ENCODE assay signal across 8 mouse cellular contexts in the genomic region with DNA sequence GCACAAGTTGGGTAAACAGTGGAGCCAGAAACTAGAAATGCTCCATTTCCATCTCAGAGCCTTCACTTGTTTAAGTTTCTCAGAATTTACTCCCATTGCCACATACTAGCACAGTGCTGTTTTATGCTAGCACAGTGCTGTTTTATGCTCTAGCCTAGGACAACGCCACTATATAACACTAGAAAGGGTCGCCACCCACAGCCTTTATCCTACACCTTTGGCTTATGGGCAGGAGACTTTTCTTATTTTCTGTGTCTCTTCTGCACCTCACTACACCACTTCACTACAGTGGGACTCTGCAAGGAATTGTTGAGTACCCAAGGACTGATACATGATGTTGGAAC. TPM values are rescaled to one million over a fixed set of nuclear protein-coding genes. Genes with fewer than 3 reads are reported as not detected.
DNase-seq lines count a peak whose midpoint lies in the region; ATAC-seq and TF ChIP-seq lines count a peak whose summit lies in the region.

No protein-coding gene starts in this region.

- peak overlapping the region; percentile 54; the same call in 1 of the 2 replicates for H3K4me2 ChIP-seq in forebrain, embryonic 14.5 days (ENCODE audit: low read length)
- H3K4me2 ChIP-seq in liver, embryonic 16.5 days (ENCODE audit: low read depth, low read length) = peak overlapping the region; percentile 77

- H3K4me1 ChIP-seq in heart, adult 2 months (ENCODE audit: control insufficient read depth, insufficient read depth, low read length) = no peaks in the 10 kb centered on the region; the same call in 1 of the 2 replicates
- peaks cover 52% of the 10 kb centered on the region for H3K4me1 ChIP-seq in E14TG2a.4 (replicated peaks; ENCODE audit: low read depth, low read length)
- no peaks in the 10 kb centered on the region for H3K4me1 ChIP-seq in forebrain, embryonic 14.5 days (ENCODE audit: control insufficient read depth, insufficient read depth, low read length)
- H3K4me1 ChIP-seq in liver, embryonic 16.5 days (ENCODE audit: control insufficient read depth, low read depth, low read length) = peaks cover 23% of the 10 kb centered on the region

- TF ChIP-seq POLR2A in heart, adult 2 months (IDR thresholded peaks at IDR 0.05; ENCODE audit: insufficient read depth, low read depth, low read length) = no peak

- TF ChIP-seq CTCF in heart, adult 2 months (IDR thresholded peaks at IDR 0.05) = no peak
- TF ChIP-seq CTCF in E14TG2a.4 (conservative IDR thresholded peaks at IDR 0.05; ENCODE audit: low read length) = no peak

- H3K27me3 ChIP-seq in heart, adult 2 months (ENCODE audit: control insufficient read depth, insufficient read depth, low read length) = no peaks in the 10 kb centered on the region
- no peaks in the 10 kb centered on the region for H3K27me3 ChIP-seq in E14TG2a.4 (ENCODE audit: insufficient read depth, low read length)
- no peaks in the 10 kb centered on the region for H3K27me3 ChIP-seq in forebrain, embryonic 14.5 days (replicated peaks; ENCODE audit: control insufficient read depth, insufficient read depth, low read length)
- H3K27me3 ChIP-seq in liver, embryonic 16.5 days (ENCODE audit: control insufficient read depth, insufficient read depth, low read depth, low read length) = no peaks in the 10 kb centered on the region

- ATAC-seq in forebrain, embryonic 14.5 days = peak; percentile 45
- ATAC-seq in liver, embryonic 16.5 days (ENCODE audit: low read depth) = no peak
- ATAC-seq in granulocyte monocyte progenitor cell, adult 5-6 weeks (replicated peaks; ENCODE audit: poor library complexity, severe bottlenecking) = no peak

- H3K79me2 ChIP-seq in heart, adult 2 months (replicated peaks; ENCODE audit: control insufficient read depth, insufficient read depth, low read length) = no peaks in the 10 kb centered on the region

- H3K9ac ChIP-seq in heart, adult 2 months (ENCODE audit: low read depth, low read length) = no peak overlapping the region
- H3K9ac ChIP-seq in forebrain, embryonic 14.5 days (ENCODE audit: low read length) = peak overlapping the region; percentile 78; the same call in 1 of the 2 replicates
- H3K9ac ChIP-seq in liver, embryonic 16.5 days (ENCODE audit: low read depth, low read length) = peak overlapping the region; percentile 74

- H3K4me3 ChIP-seq in heart, adult 2 months = peak overlapping the region; percentile 66
- peak overlapping the region; percentile 93 for H3K4me3 ChIP-seq in E14TG2a.4 (replicated peaks; ENCODE audit: low read length)
- peak overlapping the region; percentile 62 for H3K4me3 ChIP-seq in forebrain, embryonic 14.5 days (ENCODE audit: low read depth, low read length)
- H3K4me3 ChIP-seq in liver, embryonic 16.5 days (ENCODE audit: low read depth, low read length) = peak overlapping the region; percentile 68

- WGBS in heart, adult 2 months = 87% methylated on average over 2 of the region's 2 CpGs
- 85% methylated on average over 2 of the region's 2 CpGs for WGBS in forebrain, embryonic 14.5 days
- 70% methylated on average over 2 of the region's 2 CpGs for WGBS in liver, embryonic 16.5 days (ENCODE audit: insufficient replicate concordance)

- TF ChIP-seq EP300 in heart, adult 2 months (IDR thresholded peaks at IDR 0.05; ENCODE audit: insufficient read depth, low read depth, low read length) = no peak

- peak overlapping the region; percentile 83 for H3K27ac ChIP-seq in heart, adult 2 months
- no peak overlapping the region for H3K27ac ChIP-seq in forebrain, embryonic 14.5 days (ENCODE audit: low read depth, low read length)
- H3K27ac ChIP-seq in liver, embryonic 16.5 days (ENCODE audit: low read length) = peak overlapping the region; percentile 79

- peaks cover 5% of the 10 kb centered on the region for H3K36me3 ChIP-seq in heart, adult 2 months (ENCODE audit: control insufficient read depth, insufficient read depth, low read length)
- H3K36me3 ChIP-seq in E14TG2a.4 (ENCODE audit: insufficient read depth, low read length) = peaks cover 35% of the 10 kb centered on the region
- H3K36me3 ChIP-seq in forebrain, embryonic 14.5 days (ENCODE audit: control insufficient read depth, insufficient read depth, low read length) = peaks cover 25% of the 10 kb centered on the region
- H3K36me3 ChIP-seq in liver, embryonic 16.5 days (ENCODE audit: control insufficient read depth, insufficient read depth) = peaks cover 22% of the 10 kb centered on the region

- no peak for DNase-seq in heart, adult 2 months
- no peak for DNase-seq in heart, adult 11 months
- DNase-seq in forebrain, embryonic 14.5 days (ENCODE audit: low spot score) = no peak
- no peak for DNase-seq in retina, postnatal 1 day
- DNase-seq in right cerebral cortex, postnatal 10 days (ENCODE audit: low spot score in 2 of 2) = no peak

- intact Hi-C loops in heart, adult 2 months (cut with DNase I) = loop anchor here (2.0 kb wide), 1 partner anchor 76 kb away; a partner anchor contains a TSS

- peaks cover 4% of the 10 kb centered on the region; the same call in 1 of the 2 replicates for H3K9me3 ChIP-seq in E14TG2a.4 (ENCODE audit: low read length)
- no peaks in the 10 kb centered on the region for H3K9me3 ChIP-seq in forebrain, embryonic 14.5 days (replicated peaks; ENCODE audit: control insufficient read depth, low read length)
- H3K9me3 ChIP-seq in liver, embryonic 16.5 days (replicated peaks; ENCODE audit: control insufficient read depth, low read length) = no peaks in the 10 kb centered on the region

RNA-seq across cellular contexts. Expression of a gene that starts 0.7 kb away (rescaled TPM):
- total RNA-seq in heart, adult 2 months (2021) = 10 to 100 TPM; 54.0 TPM
- 19.4 and 41.8 TPM in 2 replicates for polyA plus RNA-seq in heart, adult 2 months (2012; rRNA removed)
- polyA plus RNA-seq in forebrain, embryonic 14.5 days (2014; fragmentation: Nextera tagmentation; extraction: Ambion mirVana) = 108 and 110 TPM in 2 replicates
- polyA plus RNA-seq in liver, embryonic 16.5 days (2015; fragmentation: Nextera tagmentation; extraction: Ambion mirVana) = 68.9 and 72.2 TPM in 2 replicates
- total RNA-seq in granulocyte monocyte progenitor cell, adult 5-6 weeks (2014; fragmentation: Nextera tagmentation) = 77.5 and 102 TPM in 2 replicates
- total RNA-seq in granulocyte monocyte progenitor cell, adult 5-6 weeks (2017) = 153 and 206 TPM in 2 replicates

RNA-seq across cellular contexts. Expression of a gene that starts 10.8 kb away (rescaled TPM):
- total RNA-seq in heart, adult 2 months (2021) = 10 to 100 TPM; 22.6 to 30.4 TPM
- polyA plus RNA-seq in heart, adult 2 months (2012; rRNA removed) = 43.6 and 45.4 TPM in 2 replicates
- polyA plus RNA-seq in forebrain, embryonic 14.5 days (2014; fragmentation: Nextera tagmentation; extraction: Ambion mirVana) = 63.9 and 89.9 TPM in 2 replicates
- polyA plus RNA-seq in liver, embryonic 16.5 days (2015; fragmentation: Nextera tagmentation; extraction: Ambion mirVana) = 56.1 and 56.6 TPM in 2 replicates
- 18.0 and 37.9 TPM in 2 replicates for total RNA-seq in granulocyte monocyte progenitor cell, adult 5-6 weeks (2014; fragmentation: Nextera tagmentation)
- 21.5 and 26.9 TPM in 2 replicates for total RNA-seq in granulocyte monocyte progenitor cell, adult 5-6 weeks (2017)

RNA-seq across cellular contexts. Expression of a gene that starts 19.7 kb away (rescaled TPM):
- not detected for total RNA-seq in heart, adult 2 months (2021)
- 0.08 and 0.12 TPM in 2 replicates for polyA plus RNA-seq in heart, adult 2 months (2012; rRNA removed)
- 0.22 TPM in 1 of 2 replicates, not detected in the other for polyA plus RNA-seq in forebrain, embryonic 14.5 days (2014; fragmentation: Nextera tagmentation; extraction: Ambion mirVana)
- polyA plus RNA-seq in liver, embryonic 16.5 days (2015; fragmentation: Nextera tagmentation; extraction: Ambion mirVana) = 0.13 and 0.16 TPM in 2 replicates
- 1.3 TPM in 1 of 2 replicates, not detected in the other for total RNA-seq in granulocyte monocyte progenitor cell, adult 5-6 weeks (2014; fragmentation: Nextera tagmentation)
- total RNA-seq in granulocyte monocyte progenitor cell, adult 5-6 weeks (2017) = not detected in 2 replicates

RNA-seq across cellular contexts. Expression of a gene that starts 31.2 kb away (rescaled TPM):
- 10 to 100 TPM; 19.8 to 21.5 TPM for total RNA-seq in heart, adult 2 months (2021)
- 19.7 and 20.7 TPM in 2 replicates for polyA plus RNA-seq in heart, adult 2 months (2012; rRNA removed)
- 54.1 and 57.5 TPM in 2 replicates for polyA plus RNA-seq in forebrain, embryonic 14.5 days (2014; fragmentation: Nextera tagmentation; extraction: Ambion mirVana)
- 24.7 TPM in 2 replicates for polyA plus RNA-seq in liver, embryonic 16.5 days (2015; fragmentation: Nextera tagmentation; extraction: Ambion mirVana)
- 68.6 and 80.8 TPM in 2 replicates for total RNA-seq in granulocyte monocyte progenitor cell, adult 5-6 weeks (2014; fragmentation: Nextera tagmentation)
- 100 and 121 TPM in 2 replicates for total RNA-seq in granulocyte monocyte progenitor cell, adult 5-6 weeks (2017)

RNA-seq across cellular contexts. Expression of a gene that starts 54.2 kb away (rescaled TPM):
- total RNA-seq in heart, adult 2 months (2021) = 1 to 10 TPM; 2.8 to 4.4 TPM
- 3.3 and 5.1 TPM in 2 replicates for polyA plus RNA-seq in heart, adult 2 months (2012; rRNA removed)
- 0.58 and 0.79 TPM in 2 replicates for polyA plus RNA-seq in forebrain, embryonic 14.5 days (2014; fragmentation: Nextera tagmentation; extraction: Ambion mirVana)
- polyA plus RNA-seq in liver, embryonic 16.5 days (2015; fragmentation: Nextera tagmentation; extraction: Ambion mirVana) = 112 and 152 TPM in 2 replicates
- 1.1 TPM in 1 of 2 replicates, not detected in the other for total RNA-seq in granulocyte monocyte progenitor cell, adult 5-6 weeks (2014; fragmentation: Nextera tagmentation)
- total RNA-seq in granulocyte monocyte progenitor cell, adult 5-6 weeks (2017) = 1.0 TPM in 1 of 2 replicates, not detected in the other
